Comparison of ENCODE assay signal across 8 mouse cellular contexts in the genomic region with DNA sequence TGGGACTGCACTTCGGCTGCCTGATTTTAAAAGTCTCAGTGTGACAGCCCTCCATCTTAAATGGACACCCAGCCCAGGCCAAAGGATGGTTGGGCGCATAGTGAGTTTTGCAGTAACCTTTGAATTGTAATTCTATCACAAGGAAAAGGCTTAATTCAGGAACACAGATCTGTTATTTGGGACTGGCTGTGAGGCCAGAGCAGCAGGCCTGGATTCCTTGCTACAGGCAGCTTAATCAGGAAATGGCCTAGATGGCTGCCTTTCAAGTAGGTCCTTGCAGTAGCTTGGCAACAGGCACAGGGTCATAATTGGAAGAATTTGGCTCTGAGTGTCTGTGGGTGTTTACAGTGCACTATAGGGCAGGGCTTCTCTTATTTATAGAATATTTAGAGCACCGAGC. TPM values are rescaled to one million over a fixed set of nuclear protein-coding genes. Genes with fewer than 3 reads are reported as not detected.
DNase-seq lines count a peak whose midpoint lies in the region; ATAC-seq and TF ChIP-seq lines count a peak whose summit lies in the region.

No protein-coding gene starts in this region.

- no peak overlapping the region for H3K9ac ChIP-seq in heart, embryonic 14.5 days (ENCODE audit: low read length)
- H3K9ac ChIP-seq in limb, embryonic 14.5 days (ENCODE audit: low read depth, low read length, severe bottlenecking), result no peak overlapping the region
- H3K9ac ChIP-seq in stomach, embryonic 16.5 days (ENCODE audit: low read length), result no peak overlapping the region

- 41% methylated on average over 3 of the region's 3 CpGs for WGBS in heart, embryonic 14.5 days
- 57% methylated on average over 3 of the region's 3 CpGs for WGBS in limb, embryonic 14.5 days
- 49% methylated on average over 3 of the region's 3 CpGs for WGBS in stomach, embryonic 16.5 days

- no peaks in the 10 kb centered on the region for H3K27me3 ChIP-seq in heart, embryonic 14.5 days (ENCODE audit: control insufficient read depth, insufficient read depth, low read length)
- H3K27me3 ChIP-seq in limb, embryonic 14.5 days (ENCODE audit: control insufficient read depth, insufficient read depth, low read length), result no peaks in the 10 kb centered on the region
- H3K27me3 ChIP-seq in stomach, embryonic 16.5 days (ENCODE audit: control insufficient read depth, insufficient read depth, low read length), result no peaks in the 10 kb centered on the region

- H3K4me2 ChIP-seq in heart, embryonic 14.5 days (ENCODE audit: low read length), result peak overlapping the region; percentile 46
- no peak overlapping the region for H3K4me2 ChIP-seq in limb, embryonic 14.5 days (replicated peaks; ENCODE audit: low read depth, low read length, severe bottlenecking)
- H3K4me2 ChIP-seq in stomach, embryonic 16.5 days (ENCODE audit: low read depth, low read length), result no peak overlapping the region

- intact Hi-C loops in left cerebral cortex, postnatal 14 days (cut with DNase I), result loop anchor here (5.0 kb wide), 1 partner anchor 109 kb away; no protein-coding TSS in a partner anchor

- H3K4me1 ChIP-seq in heart, embryonic 14.5 days (ENCODE audit: control insufficient read depth in 2 of 2, insufficient read depth in 2 of 2, low read length in 2 of 2), result peaks cover 31 to 56% of the 10 kb centered on the region in 2 experiments
- peaks cover 14% of the 10 kb centered on the region for H3K4me1 ChIP-seq in limb, embryonic 14.5 days (ENCODE audit: control insufficient read depth, insufficient read depth, low read length)
- H3K4me1 ChIP-seq in stomach, embryonic 16.5 days (ENCODE audit: control insufficient read depth, insufficient read depth, low read length), result peaks cover 52% of the 10 kb centered on the region

- H3K27ac ChIP-seq in heart, embryonic 14.5 days (replicated peaks in 1 of 2; ENCODE audit: control insufficient read depth in 1 of 2, insufficient read depth in 1 of 2, low read depth in 2 of 2, low read length in 2 of 2), result peak overlapping the region; percentile 94 to 99
- H3K27ac ChIP-seq in limb, embryonic 14.5 days (replicated peaks; ENCODE audit: low read depth, low read length), result no peak overlapping the region; the same call in 1 of the 2 replicates
- H3K27ac ChIP-seq in stomach, embryonic 16.5 days (ENCODE audit: low read length), result peak overlapping the region; percentile 71

- peak; percentile 73 for ATAC-seq in heart, embryonic 14.5 days (ENCODE audit: insufficient number of reproducible peaks, insufficient read depth, low FRiP score, low read depth)
- no peak for ATAC-seq in limb, embryonic 14.5 days (ENCODE audit: low FRiP score, low read depth)
- ATAC-seq in stomach, embryonic 16.5 days (ENCODE audit: insufficient read depth, low FRiP score), result peak; percentile 41; the same call in 1 of the 2 replicates
- no peak for ATAC-seq in megakaryocyte, adult 5-6 weeks (ENCODE audit: poor library complexity, severe bottlenecking)

- H3K36me3 ChIP-seq in heart, embryonic 14.5 days (ENCODE audit: control insufficient read depth, insufficient read depth, low read length), result no peaks in the 10 kb centered on the region
- no peaks in the 10 kb centered on the region for H3K36me3 ChIP-seq in limb, embryonic 14.5 days (ENCODE audit: control insufficient read depth, insufficient read depth, low read length)
- H3K36me3 ChIP-seq in stomach, embryonic 16.5 days (ENCODE audit: control insufficient read depth, insufficient read depth, low read length), result no peaks in the 10 kb centered on the region

- peak; percentile 27 to 63 for DNase-seq in left cerebral cortex, postnatal 14 days (ENCODE audit: low spot score in 2 of 2)
- DNase-seq in left cerebral cortex, adult 18-20 months (ENCODE audit: low spot score in 2 of 2), result no peak
- DNase-seq in cerebellum, adult 18-20 months, result peak; percentile 69 to 86
- DNase-seq in limb, embryonic 14.5 days (ENCODE audit: low spot score), result peak; percentile 33
- DNase-seq in thymus, postnatal 36 days, result no peak

- H3K4me3 ChIP-seq in heart, embryonic 14.5 days (ENCODE audit: control insufficient read depth in 1 of 2, insufficient read depth in 1 of 2, low read depth in 1 of 2, low read length in 2 of 2), result no peak overlapping the region
- no peak overlapping the region for H3K4me3 ChIP-seq in limb, embryonic 14.5 days (replicated peaks; ENCODE audit: low read length)
- no peak overlapping the region for H3K4me3 ChIP-seq in stomach, embryonic 16.5 days (replicated peaks; ENCODE audit: low read length)

- no peaks in the 10 kb centered on the region for H3K9me3 ChIP-seq in heart, embryonic 14.5 days (ENCODE audit: control insufficient read depth, low read length)
- no peaks in the 10 kb centered on the region for H3K9me3 ChIP-seq in limb, embryonic 14.5 days (ENCODE audit: control insufficient read depth, low read length)
- no peaks in the 10 kb centered on the region for H3K9me3 ChIP-seq in stomach, embryonic 16.5 days (replicated peaks; ENCODE audit: control insufficient read depth, low read length)

- TF ChIP-seq POLR2A in limb, embryonic 14.5 days (IDR thresholded peaks at IDR 0.05; ENCODE audit: borderline replicate concordance, extremely low read depth, insufficient read depth, insufficient read length), result no peak

RNA-seq across cellular contexts. Expression of gene Arntl, which starts 43.7 kb away (rescaled TPM):
- 10 to 100 TPM; 29.9 to 33.2 TPM for total RNA-seq in left cerebral cortex, postnatal 14 days (2021)
- total RNA-seq in left cerebral cortex, adult 18-20 months (2021), result 10 to 100 TPM; 47.4 to 54.1 TPM
- polyA plus RNA-seq in heart, embryonic 14.5 days (2014; fragmentation: Nextera tagmentation; extraction: Ambion mirVana), result 7.7 and 8.4 TPM in 2 replicates
- polyA plus RNA-seq in limb, embryonic 14.5 days (2012; rRNA removed), result 5.7 and 6.8 TPM in 2 replicates
- polyA plus RNA-seq in limb, embryonic 14.5 days (2014; fragmentation: Nextera tagmentation; extraction: Ambion mirVana), result 5.6 and 6.7 TPM in 2 replicates
- 14.1 TPM in 2 replicates for polyA plus RNA-seq in stomach, embryonic 16.5 days (2015; fragmentation: Nextera tagmentation; extraction: Ambion mirVana)
- 7.3 and 8.9 TPM in 2 replicates for total RNA-seq in megakaryocyte, adult 5-6 weeks (2015)
- total RNA-seq in megakaryocyte, adult 5-6 weeks (2017), result 8.3 and 9.5 TPM in 2 replicates

Comparison
In these comparisons a context has a peak if more than half of its experiments do, and no peak if none do; other contexts are left out.
1. DNase-seq: peak in left cerebral cortex, postnatal 14 days (2 of 2), cerebellum, adult 18-20 months (2 of 2) and limb, embryonic 14.5 days (single experiment); none in left cerebral cortex, adult 18-20 months (0 of 2) and thymus, postnatal 36 days (0 of 2).
2. ATAC-seq: peak in heart, embryonic 14.5 days (single experiment) and stomach, embryonic 16.5 days (single experiment); none in limb, embryonic 14.5 days (single experiment) and megakaryocyte, adult 5-6 weeks (single experiment).